Mouse (Mus musculus) ES-E14 (cell line): ENCODE measurements around the gene Klf2.

Experiments
- CHD2 ChIP-seq: IDR thresholded peaks from 2 replicates; pipeline ENCODE4 v1.6.1; 2014; ENCODE audit warnings: mild to moderate bottlenecking, low read depth, low read length, inconsistent platforms
- HCFC1 ChIP-seq: IDR thresholded peaks from 2 replicates; pipeline ENCODE4 v1.6.1; 2012; ENCODE audit warnings: low read length, inconsistent platforms, borderline replicate concordance; ENCODE audit not compliant: insufficient read depth
- MAFK ChIP-seq: IDR thresholded peaks from 2 replicates; pipeline ENCODE4 v1.6.1; 2014; ENCODE audit warnings: mild to moderate bottlenecking, low read depth, low read length, inconsistent platforms; ENCODE audit not compliant: insufficient read depth
- ZC3H11A ChIP-seq: IDR thresholded peaks from 2 replicates; pipeline ENCODE4 v1.6.1; 2012; ENCODE audit warnings: low read depth, mild to moderate bottlenecking, inconsistent platforms, low read length, borderline replicate concordance
- ZNF384 ChIP-seq: IDR thresholded peaks from 2 replicates; pipeline ENCODE4 v1.6.1; 2012; ENCODE audit warnings: low read depth, low read length, inconsistent platforms

DNA sequence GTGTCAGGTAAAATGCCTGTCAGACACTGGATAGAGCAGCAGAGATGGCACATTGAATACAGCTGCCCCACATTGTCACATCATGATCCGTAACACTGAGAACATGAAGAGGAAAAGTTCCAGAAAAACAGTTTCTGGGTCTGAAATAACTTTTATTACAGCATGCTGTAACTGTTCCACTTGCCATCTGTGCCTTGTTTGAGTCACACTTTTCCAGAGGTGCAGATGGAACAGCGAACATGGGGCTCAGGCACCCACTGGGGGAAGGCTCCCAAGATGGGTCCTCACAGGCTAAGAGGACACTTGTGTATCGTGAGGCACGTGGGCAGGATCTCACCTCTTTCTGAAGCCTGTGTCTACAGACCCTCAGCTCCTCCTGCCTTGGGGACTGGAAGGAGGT lies 43.9 kb downstream of the Klf2 start:
- TF ChIP-seq ZC3H11A, result no peak
- TF ChIP-seq ZNF384, result no peak
- TF ChIP-seq CHD2, result no peak
- no peak for TF ChIP-seq HCFC1
- TF ChIP-seq MAFK, result no peak
